Mouse (Mus musculus) ovary, postnatal 14 days (tissue): ENCODE measurements at regions not wholly inside any gene's neighbourhood (a gene's known extent, or its start where the extent isn't known, plus 50 kb on each side); places are given as distances from the start of the nearest gene placed in this dataset.
A peak's percentile ranks its signal among the peaks of the same experiment; 100 is the strongest.

Source experiments
- DNase-seq: peaks from one replicate; pipeline ENCODE4 v3.0.0; 2022; ENCODE audit warnings: low spot score

GRCm38 (mm10) chr15:40435156-40435555 is 301.0 kb downstream of the 9330182O14Rik start:
- DNase-seq: no peak

GRCm38 (mm10) chr15:40436688-40437087 is 302.5 kb downstream of the 9330182O14Rik start:
- DNase-seq: no peak

GRCm38 (mm10) chr15:40439827-40440226 is 305.7 kb downstream of the 9330182O14Rik start:
- no peak for DNase-seq

- no peak for DNase-seq
Observed at GRCm38 (mm10) chr15:40448623-40449022, 314.5 kb downstream of the 9330182O14Rik start.

- DNase-seq: no peak
Observed at GRCm38 (mm10) chr15:40453235-40453634, 319.1 kb downstream of the 9330182O14Rik start.

- DNase-seq: peak; percentile 1
Observed at GRCm38 (mm10) chr15:40475659-40476355, 341.6 kb downstream of the 9330182O14Rik start.

GRCm38 (mm10) chr15:40480386-40480785 is 346.2 kb downstream of the 9330182O14Rik start:
- DNase-seq: no peak

- DNase-seq: no peak
Observed at GRCm38 (mm10) chr15:40481239-40481638, 347.1 kb downstream of the 9330182O14Rik start.

- DNase-seq: no peak
Observed at GRCm38 (mm10) chr15:40485997-40486396, 351.8 kb downstream of the 9330182O14Rik start.

- DNase-seq: no peak
Observed at GRCm38 (mm10) chr15:40501180-40502125, 367.3 kb downstream of the 9330182O14Rik start.

GRCm38 (mm10) chr15:40510826-40511225 is 376.7 kb downstream of the 9330182O14Rik start:
- DNase-seq: no peak

- no peak for DNase-seq
Observed at GRCm38 (mm10) chr15:40524350-40524749, 390.2 kb downstream of the 9330182O14Rik start.

GRCm38 (mm10) chr15:40533451-40533873 is 399.3 kb downstream of the 9330182O14Rik start:
- DNase-seq: no peak

GRCm38 (mm10) chr15:40561661-40562060 is 427.5 kb downstream of the 9330182O14Rik start:
- DNase-seq: no peak

- no peak for DNase-seq
Observed at GRCm38 (mm10) chr15:40565716-40566115, 431.6 kb downstream of the 9330182O14Rik start.

GRCm38 (mm10) chr15:40566481-40566880 is 432.3 kb downstream of the 9330182O14Rik start:
- no peak for DNase-seq

- no peak for DNase-seq
Observed at GRCm38 (mm10) chr15:40568701-40569100, 434.5 kb downstream of the 9330182O14Rik start.
